Mouse (Mus musculus) T-helper 17 cell (primary cell): ENCODE data around the gene Ccdc84.
"Not testable (repeated sequence)": the region's sequence is repeated elsewhere in the genome, so short reads cannot be mapped to it uniquely, and the experiment has no call there.

Experiments
- in situ Hi-C, 2 experiments: fragments of 300-600 bp; cut with MboI, MseI; formaldehyde crosslinking; loops; 1 replicate in 1 of 2; 2 replicates in 1 of 2; pipeline ENCODE4 v1.15.1; 2025; ENCODE audit warnings: high pct_unique_total_duplicates in 2 of 2

Ccdc84 gene

GRCm38 (mm10) chr9:44410647-44411336, 7.6 kb downstream of the Ccdc84 start:
- in situ Hi-C loops = loop anchor here in 1 of 2 experiments (25.0 kb wide), 1 partner anchor 1148 kb away; no protein-coding TSS in a partner anchor

- in situ Hi-C loops = loop anchor here in 1 of 2 experiments (25.0 kb wide), 1 partner anchor 1146 kb away; no protein-coding TSS in a partner anchor
Observed at GRCm38 (mm10) chr9:44408693-44409092, 9.7 kb downstream of the Ccdc84 start.

DNA sequence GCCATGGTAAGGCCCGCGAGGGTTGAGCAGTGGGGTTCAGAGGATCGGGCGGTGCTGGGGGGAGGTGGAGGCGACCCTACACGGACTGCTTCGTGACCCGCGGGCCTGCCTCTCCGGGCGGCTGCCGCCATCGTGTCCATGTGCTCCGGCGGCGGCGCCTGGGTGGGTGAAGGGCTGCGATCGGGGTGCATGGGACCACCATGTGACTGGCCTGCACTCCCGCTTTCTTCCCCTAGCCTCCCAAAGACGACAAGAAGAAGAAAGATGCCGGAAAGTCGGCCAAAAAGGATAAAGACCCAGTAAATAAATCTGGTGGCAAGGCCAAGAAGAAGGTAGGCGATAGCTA, 10.6 kb downstream of the Ccdc84 start:
- in situ Hi-C loops = loop anchor here in 1 of 2 experiments (25.0 kb wide), 1 partner anchor 1145 kb away; no protein-coding TSS in a partner anchor

DNA sequence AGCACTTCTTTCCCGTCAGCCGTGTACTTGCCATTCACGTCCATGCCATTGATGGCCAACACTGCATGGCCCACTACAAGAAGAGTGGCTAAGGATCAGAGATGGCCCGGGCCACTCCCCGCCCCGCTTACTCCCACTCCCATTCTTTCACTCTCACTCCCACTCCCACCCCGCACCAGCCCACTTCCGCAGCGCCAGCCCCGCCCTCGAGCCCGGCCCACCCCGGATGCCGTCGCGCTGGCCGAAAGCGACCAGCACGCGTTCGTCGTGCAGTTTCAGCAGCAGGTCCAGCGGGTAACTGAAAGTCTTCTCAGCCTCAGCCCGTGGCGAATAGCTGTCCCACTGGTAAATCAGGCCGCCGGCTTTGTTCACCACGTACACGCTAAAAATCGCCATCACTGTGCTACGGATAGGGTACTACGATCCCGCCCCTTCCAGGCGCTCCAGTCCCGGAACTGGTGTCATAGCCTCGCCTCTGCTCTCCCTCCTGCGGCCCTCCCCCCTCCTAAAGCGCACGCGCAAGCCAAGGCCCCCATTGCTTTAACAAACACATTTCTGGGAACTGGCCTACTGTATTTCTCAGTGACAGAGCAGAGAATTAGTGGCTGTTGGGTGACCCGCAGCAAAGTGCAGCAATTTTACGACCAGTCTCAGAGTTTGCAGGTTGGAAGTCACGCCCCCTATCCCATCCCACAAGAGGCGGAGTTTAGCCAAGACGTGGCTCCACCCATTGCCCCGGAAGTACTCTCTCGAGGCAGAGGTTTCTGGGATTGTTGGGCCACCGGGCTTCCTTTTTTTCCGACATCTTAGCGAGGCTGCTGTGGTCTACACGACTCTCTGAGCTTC, 11.2 kb downstream of the Ccdc84 start, which contains the start of the genes Rps25 and Trappc4:
Gene Rps25, plus strand, starts transcription at position 234 of the 846 bp plus-strand sequence.
Gene Trappc4, minus strand, starts transcription at position 695 of the 846 bp plus-strand sequence.
- in situ Hi-C loops = loop anchor here in 1 of 2 experiments (25.0 kb wide), 1 partner anchor 1145 kb away; no protein-coding TSS in a partner anchor

DNA sequence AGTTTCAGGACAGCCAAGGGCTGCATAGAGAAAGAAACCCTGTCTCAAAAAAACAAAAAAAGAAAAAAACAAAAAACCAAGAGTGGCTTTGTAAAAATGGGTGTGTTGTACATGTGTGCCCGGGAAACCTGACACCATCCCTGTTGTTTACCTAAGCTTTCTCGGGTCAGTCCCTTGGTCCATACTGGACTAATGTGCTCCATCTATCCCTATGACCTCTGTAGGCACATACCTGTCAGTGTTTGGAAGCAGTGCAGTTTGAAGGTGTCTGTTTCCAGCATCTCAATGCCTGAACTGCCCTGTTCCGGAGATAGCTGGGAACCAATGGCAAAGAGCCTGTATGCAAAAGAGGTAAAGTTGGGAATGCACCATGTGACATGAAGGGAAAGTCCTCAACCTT, 13.4 kb downstream of the Ccdc84 start:
- in situ Hi-C loops = loop anchor here in 1 of 2 experiments (25.0 kb wide), 1 partner anchor 1143 kb away; no protein-coding TSS in a partner anchor

DNA sequence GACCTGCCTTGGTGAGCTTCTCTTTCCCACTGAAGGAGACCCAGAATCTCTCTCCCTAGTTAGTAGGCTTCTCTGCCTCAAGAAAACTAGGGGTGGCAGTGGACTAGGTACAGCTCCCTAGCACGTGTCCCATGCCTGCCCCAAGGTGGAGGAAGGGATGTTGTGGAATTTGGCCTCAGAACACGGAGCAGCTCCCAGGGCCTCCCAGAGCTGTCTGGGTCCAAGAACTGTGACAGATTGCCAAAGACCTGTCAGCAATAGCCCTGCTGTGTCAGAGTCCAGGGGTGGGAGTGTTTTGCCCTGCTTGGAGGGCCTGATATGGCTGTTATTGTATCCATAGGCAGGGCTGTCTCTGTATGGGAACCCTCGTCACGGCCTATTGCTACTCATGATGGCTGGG, 17.3 kb downstream of the Ccdc84 start:
- in situ Hi-C loops = loop anchor here in 1 of 2 experiments (25.0 kb wide), 1 partner anchor 1139 kb away; no protein-coding TSS in a partner anchor

DNA sequence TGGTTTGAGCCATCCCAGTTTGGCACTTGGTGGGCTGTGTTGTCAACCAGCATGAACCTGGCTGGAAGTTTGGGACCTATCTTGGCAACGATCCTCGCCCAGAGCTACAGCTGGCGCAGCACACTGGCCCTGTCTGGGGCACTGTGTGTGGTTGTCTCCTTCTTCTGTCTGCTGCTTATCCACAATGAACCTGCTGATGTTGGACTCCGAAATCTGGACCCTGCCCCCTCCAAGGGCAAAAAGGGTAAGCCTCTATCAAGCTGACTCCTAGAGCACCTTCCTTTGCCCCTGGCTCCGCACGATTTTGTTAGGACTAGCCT, 18.6 kb downstream of the Ccdc84 start:
- in situ Hi-C loops = loop anchor here (5.0 to 25.0 kb wide), 3 partner anchors 57 to 1685 kb away; partner anchors contain the start of gene Hmbs (in 2 of the 2)

DNA sequence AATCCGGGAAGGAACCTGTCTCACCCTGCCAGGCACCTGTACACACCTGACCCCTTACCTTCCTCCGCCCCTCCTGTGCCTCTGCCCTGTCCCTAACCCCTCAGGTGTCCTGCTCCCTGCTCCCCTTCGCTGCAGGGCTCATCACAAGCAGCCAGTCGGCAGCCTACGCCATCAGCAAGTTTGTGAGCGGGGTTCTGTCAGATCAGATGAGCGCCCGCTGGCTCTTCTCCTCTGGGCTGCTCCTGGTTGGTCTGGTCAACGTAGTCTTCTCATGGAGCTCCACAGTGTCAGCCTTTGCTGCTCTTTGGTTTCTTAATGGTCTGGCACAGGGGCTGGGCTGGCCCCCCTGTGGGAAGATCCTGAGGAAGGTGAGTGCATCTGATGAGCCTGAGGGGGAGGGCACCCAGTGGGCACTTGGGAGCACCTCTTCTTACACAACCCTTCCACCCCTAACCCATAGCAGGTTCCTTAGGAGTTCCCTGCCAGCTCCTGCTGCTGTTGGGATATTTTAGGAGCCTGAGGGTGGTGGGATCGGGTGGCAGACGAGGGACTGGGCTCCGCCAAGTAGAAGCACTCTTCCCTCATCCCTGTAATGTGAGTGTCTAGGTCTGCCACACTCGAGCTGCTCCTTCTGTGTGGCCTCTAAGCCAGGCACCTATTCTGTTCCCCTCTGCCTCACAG, 19.1 kb downstream of the Ccdc84 start:
- in situ Hi-C loops = loop anchor here (5.0 to 10.0 kb wide), 2 partner anchors 57 to 1686 kb away; partner anchors contain the start of gene Hmbs (in 2 of the 2)

GRCm38 (mm10) chr9:44398551-44398950, 19.8 kb downstream of the Ccdc84 start:
- in situ Hi-C loops = loop anchor here (5.0 to 10.0 kb wide), 2 partner anchors 56 to 1686 kb away; partner anchors contain the start of gene Hmbs (in 2 of the 2)

- in situ Hi-C loops = loop anchor here (5.0 to 10.0 kb wide), 2 partner anchors 56 to 1687 kb away; partner anchors contain the start of gene Hmbs (in 2 of the 2)
Observed at GRCm38 (mm10) chr9:44398087-44398486, 20.3 kb downstream of the Ccdc84 start.

DNA sequence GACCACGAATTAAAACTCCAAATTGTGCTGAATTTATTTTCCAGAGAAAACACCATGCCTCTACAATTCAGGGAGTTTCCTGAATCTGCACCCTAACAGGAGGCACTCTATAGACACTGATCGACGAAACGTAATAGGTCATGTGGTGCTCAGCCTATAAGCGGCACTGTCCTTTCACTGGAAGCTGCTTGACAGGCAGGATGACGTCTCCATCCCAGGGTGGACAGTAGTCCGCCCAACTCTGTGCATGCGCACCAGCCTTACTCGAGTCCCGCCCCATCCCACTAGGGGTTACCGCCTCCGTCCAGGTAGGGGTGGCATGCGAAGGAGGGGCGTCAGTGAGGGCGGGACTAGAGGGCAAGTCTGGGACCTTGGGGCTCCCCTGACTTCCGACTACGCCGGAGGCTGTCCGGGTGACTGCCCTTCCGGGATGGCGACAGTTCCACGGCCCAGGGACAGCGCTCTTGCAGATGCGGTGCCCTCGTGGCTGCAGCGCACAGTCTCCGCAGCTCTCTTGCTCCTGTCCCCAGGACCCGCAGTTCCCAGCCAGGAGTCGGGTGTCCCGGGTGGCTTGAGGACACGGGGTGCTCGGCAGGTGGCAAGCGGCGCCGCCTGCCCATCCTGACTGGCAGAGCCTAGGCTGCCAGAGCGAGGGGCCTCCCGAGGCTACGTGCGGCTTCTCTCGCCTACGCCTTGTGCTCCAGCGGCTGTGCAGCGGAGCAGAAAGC, 21.5 kb downstream of the Ccdc84 start, which contains the start of gene Slc37a4:
Gene Slc37a4, plus strand, starts transcription at position 169 of the 728 bp plus-strand sequence.
- in situ Hi-C loops = loop anchor here (5.0 to 10.0 kb wide), 2 partner anchors 55 to 1688 kb away; partner anchors contain the start of gene Hmbs (in 2 of the 2)

DNA sequence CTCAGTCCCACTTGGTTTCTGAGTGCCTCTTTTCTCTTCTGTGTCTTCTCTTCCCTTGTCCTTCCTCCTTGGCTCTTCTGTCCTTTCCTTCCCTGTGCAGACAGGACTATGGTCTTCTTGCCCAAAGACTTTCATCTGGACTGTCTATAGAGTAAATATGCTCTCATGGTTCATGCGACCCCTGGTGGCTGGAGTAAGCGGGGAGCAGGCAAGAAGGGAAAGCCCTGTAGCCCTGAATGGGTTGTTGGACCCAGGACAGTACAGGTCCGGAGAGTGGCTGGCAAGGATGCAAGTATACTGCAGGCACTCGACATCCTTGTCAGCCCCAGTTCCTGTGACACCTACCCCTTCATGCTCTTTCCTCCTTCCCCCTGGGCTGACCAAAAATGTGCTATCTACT, 26.9 kb downstream of the Ccdc84 start:
- in situ Hi-C loops = loop anchor here in 1 of 2 experiments (10.0 kb wide), 1 partner anchor 1693 kb away; no protein-coding TSS in a partner anchor

GRCm38 (mm10) chr9:44389273-44389672, 29.1 kb downstream of the Ccdc84 start:
- in situ Hi-C loops = no loop called here

GRCm38 (mm10) chr9:44387221-44387620, 31.1 kb downstream of the Ccdc84 start:
- in situ Hi-C loops = no loop called here

GRCm38 (mm10) chr9:44384596-44384995, 33.8 kb downstream of the Ccdc84 start:
- in situ Hi-C loops = no loop called here

DNA sequence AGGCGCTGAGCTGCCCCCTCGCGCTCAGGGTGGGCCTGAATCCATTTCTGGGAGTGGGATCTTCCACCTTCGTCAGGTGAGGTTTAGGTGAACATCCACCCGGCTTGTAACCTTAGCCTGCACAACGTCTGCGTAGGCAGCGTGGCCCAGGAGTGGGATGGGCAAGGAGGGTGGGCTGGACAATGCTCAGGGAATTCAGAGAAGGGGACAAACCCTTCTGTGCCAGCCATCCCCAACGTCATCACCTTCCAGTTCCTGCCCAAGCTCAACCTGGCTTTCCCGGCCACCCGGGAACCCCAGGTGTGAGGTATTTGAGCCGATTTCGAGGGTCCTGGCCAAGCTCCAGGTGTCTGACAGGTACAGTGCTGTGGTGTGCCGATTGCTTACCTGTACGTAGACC, 38.5 kb downstream of the Ccdc84 start:
- in situ Hi-C loops = no loop called here

- in situ Hi-C loops = no loop called here
Observed at GRCm38 (mm10) chr9:44379054-44379834, 39.1 kb downstream of the Ccdc84 start, which contains the start of gene Hyou1. Hyou1 (plus strand) TSS chr9:44379490.

DNA sequence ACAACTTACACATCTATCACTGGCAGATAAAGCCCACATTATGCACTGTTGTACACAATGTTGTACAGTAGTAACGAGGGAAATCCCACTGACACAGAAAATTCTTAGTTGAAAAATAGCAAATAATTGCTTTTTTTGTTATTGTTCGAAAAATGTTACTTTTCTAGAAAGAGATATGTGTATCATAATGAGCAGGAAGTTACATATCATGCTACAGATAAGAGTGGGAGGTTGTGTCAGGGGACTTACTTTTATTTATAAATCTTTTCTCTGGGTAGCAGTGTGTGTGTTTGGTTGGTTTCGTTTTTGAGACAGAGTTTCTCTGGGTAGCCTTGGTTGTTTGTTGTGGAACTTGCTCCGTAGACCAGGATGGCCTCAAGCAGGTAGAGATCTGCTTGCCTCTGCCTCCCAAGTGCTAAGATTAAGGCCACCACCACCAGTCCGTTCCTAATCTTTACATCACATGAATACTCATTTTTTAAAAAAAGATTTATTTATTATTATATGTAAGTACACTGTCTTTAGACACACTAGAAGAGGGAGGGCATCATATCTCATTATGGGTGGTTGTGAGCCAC, 40.1 kb downstream of the Ccdc84 start:
- in situ Hi-C loops = no loop called here

DNA sequence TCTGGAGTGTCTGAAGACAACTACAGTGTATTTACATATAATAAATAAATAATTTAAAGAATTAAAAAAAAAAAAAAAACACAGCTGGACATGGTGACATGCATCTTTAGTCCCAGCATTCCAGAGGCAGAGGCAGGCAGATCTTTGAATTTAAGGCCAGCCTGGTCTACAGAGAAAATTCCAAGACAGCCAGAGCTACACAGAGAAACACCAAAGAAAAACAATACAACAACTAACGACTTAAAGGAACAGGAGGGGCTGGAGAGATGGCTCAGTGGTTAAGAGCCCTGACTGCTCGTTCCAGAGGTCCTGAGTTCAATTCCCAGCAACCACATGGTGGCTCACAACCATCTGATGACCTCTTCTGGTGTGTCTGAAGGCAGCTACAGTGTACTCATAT, 41.0 kb downstream of the Ccdc84 start:
- in situ Hi-C loops = not testable (repeated sequence)
